Mouse (Mus musculus) heart, embryonic 10.5 days (tissue): ENCODE data around the gene Rpl12. TPM values are rescaled to one million over a fixed set of nuclear protein-coding genes. Genes with fewer than 3 reads are reported as not detected.

Experiments
- DNase-seq: peaks from one replicate; pipeline ENCODE4 v3.0.0-alpha.2; 2017; ENCODE audit warnings: low spot score
- H3K27ac ChIP-seq: fragments of 300-500 bp; sonication (generic); 2 replicates; pipeline ENCODE4 v1.5.1; 2016; ENCODE audit warnings: mild to moderate bottlenecking
- H3K27me3 ChIP-seq: fragments of 300-500 bp; sonication (generic); 2 replicates; pipeline ENCODE4 v1.6.1; 2016; ENCODE audit warnings: mild to moderate bottlenecking; ENCODE audit not compliant: poor library complexity, insufficient read depth, severe bottlenecking
- H3K36me3 ChIP-seq: fragments of 300-500 bp; sonication (generic); 2 replicates; pipeline ENCODE4 v1.6.1; 2016; ENCODE audit warnings: mild to moderate bottlenecking, moderate library complexity
- H3K4me1 ChIP-seq: fragments of 300-500 bp; sonication (generic); 2 replicates; pipeline ENCODE4 v1.6.1; 2016; ENCODE audit warnings: mild to moderate bottlenecking
- H3K4me3 ChIP-seq: fragments of 300-500 bp; sonication (generic); 2 replicates; pipeline ENCODE4 v1.5.1; 2016; ENCODE audit warnings: mild to moderate bottlenecking, moderate library complexity
- H3K9me3 ChIP-seq: fragments of 300-500 bp; sonication (generic); 2 replicates; pipeline ENCODE4 v1.6.1; 2016; ENCODE audit warnings: mild to moderate bottlenecking, moderate library complexity
- whole genome bisulfite sequencing: fragments of 180-500 bp; shearing (Covaris S2); methylation state at CpG from one replicate; pipeline ENCODE4 v1.1.7; 2016; 5-methylcytosine and 5-hydroxymethylcytosine counted together
- polyA plus RNA-seq: library from polyadenylated mRNA; unstranded; fragments of >200 nt; fragmentation: Nextera tagmentation; extraction: Ambion mirVana; gene quantifications from 2 replicates; pipeline ENCODE4 v1.2.1, GENCODE M21; 2016

The Rpl12 gene
- polyA plus RNA-seq, 1 experiment from 2014 or later: 170 TPM

- H3K27me3 ChIP-seq: no peaks in the 10 kb centered on the region
- WGBS: 88% methylated on average over 8 of the region's 8 CpGs
- no peak overlapping the region for H3K4me3 ChIP-seq
- no peak overlapping the region for H3K27ac ChIP-seq
- DNase-seq: no peak
- H3K36me3 ChIP-seq: peaks cover 52% of the 10 kb centered on the region
- no peaks in the 10 kb centered on the region for H3K9me3 ChIP-seq
- peaks cover 22% of the 10 kb centered on the region for H3K4me1 ChIP-seq
Measured at GRCm38 (mm10) chr2:32974216-32974615, 12.9 kb downstream of the Rpl12 start.

GRCm38 (mm10) chr2:32977114-32977513 is 15.8 kb downstream of the Rpl12 start:
- H3K27ac ChIP-seq: no peak overlapping the region
- peaks cover 52% of the 10 kb centered on the region for H3K36me3 ChIP-seq
- WGBS: 79% methylated on average over 5 of the region's 5 CpGs
- H3K27me3 ChIP-seq: no peaks in the 10 kb centered on the region
- DNase-seq: no peak
- H3K9me3 ChIP-seq: no peaks in the 10 kb centered on the region
- no peak overlapping the region for H3K4me3 ChIP-seq
- peaks cover 31% of the 10 kb centered on the region for H3K4me1 ChIP-seq

- DNase-seq: no peak
- Histone ChIP-seq H3K27ac (no peak overlapping the region), H3K27me3 (no peaks in the 10 kb centered on the region), H3K4me3 (no peak overlapping the region), H3K9me3 (no peaks in the 10 kb centered on the region), H3K4me1 (peaks cover 37% of the 10 kb centered on the region), H3K36me3 (peaks cover 39% of the 10 kb centered on the region)
- 55% methylated on average over 3 of the region's 3 CpGs for WGBS
Measured at GRCm38 (mm10) chr2:32978675-32979074, 17.3 kb downstream of the Rpl12 start.

DNA sequence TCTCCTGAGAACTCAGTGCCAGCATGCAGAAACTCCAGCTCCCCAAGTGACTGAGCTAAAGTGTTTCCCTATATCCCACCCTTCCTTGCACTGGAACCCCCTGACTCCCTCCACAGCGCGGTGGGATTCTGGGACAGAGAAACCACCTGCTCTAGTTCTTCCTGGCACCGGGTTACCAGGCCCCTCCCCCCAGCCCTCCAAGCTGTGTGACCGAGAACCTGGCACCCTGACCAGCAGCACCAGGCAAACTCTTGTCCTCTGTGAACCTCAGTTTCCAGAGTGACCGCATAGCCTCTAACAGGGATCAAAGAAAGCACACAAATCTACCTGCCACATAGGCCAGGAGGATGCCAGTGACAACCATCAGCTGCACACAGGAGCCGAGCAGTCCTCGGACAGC is 18.3 kb downstream of the Rpl12 start:
- Histone ChIP-seq H3K27me3 (no peaks in the 10 kb centered on the region), H3K4me1 (peaks cover 37% of the 10 kb centered on the region), H3K36me3 (peaks cover 29% of the 10 kb centered on the region), H3K27ac (no peak overlapping the region), H3K4me3 (no peak overlapping the region), H3K9me3 (no peaks in the 10 kb centered on the region)
- WGBS: 86% methylated on average over 7 of the region's 7 CpGs
- DNase-seq: no peak

GRCm38 (mm10) chr2:32981281-32981680 is 19.9 kb downstream of the Rpl12 start:
- 1% methylated on average over 23 of the region's 23 CpGs for WGBS
- Histone ChIP-seq H3K27me3 (no peaks in the 10 kb centered on the region), H3K36me3 (peaks cover 13% of the 10 kb centered on the region; the same call in 1 of the 2 replicates), H3K27ac (peak overlapping the region; percentile 92), H3K4me3 (peak overlapping the region; percentile 81), H3K4me1 (peaks cover 35% of the 10 kb centered on the region), H3K9me3 (no peaks in the 10 kb centered on the region)
- no peak for DNase-seq

- Histone ChIP-seq H3K27ac (peak within 1 kb of the TSS; percentile 92), H3K36me3 (peaks cover 9% of the 10 kb centered on the region; the same call in 1 of the 2 replicates), H3K4me3 (peak within 1 kb of the TSS; percentile 81), H3K27me3 (no peaks in the 10 kb centered on the region), H3K4me1 (peaks cover 30% of the 10 kb centered on the region), H3K9me3 (no peaks in the 10 kb centered on the region)
- DNase-seq: peak; percentile 98
- WGBS: 2% methylated on average over 50 of the region's 50 CpGs
Measured at GRCm38 (mm10) chr2:32981725-32982271, 20.4 kb downstream of the Rpl12 start, which contains the start of gene Slc2a8. Gene Slc2a8, minus strand, starts transcription at chr2:32982083.

GRCm38 (mm10) chr2:32982700-32983099 is 21.3 kb downstream of the Rpl12 start:
- H3K9me3 ChIP-seq: no peaks in the 10 kb centered on the region
- no peak overlapping the region for H3K27ac ChIP-seq
- DNase-seq: no peak
- H3K27me3 ChIP-seq: no peaks in the 10 kb centered on the region
- peak overlapping the region; percentile 81 for H3K4me3 ChIP-seq
- H3K4me1 ChIP-seq: peaks cover 29% of the 10 kb centered on the region
- WGBS: 5% methylated on average over 4 of the region's 4 CpGs
- H3K36me3 ChIP-seq: peaks cover 7% of the 10 kb centered on the region; the same call in 1 of the 2 replicates

DNA sequence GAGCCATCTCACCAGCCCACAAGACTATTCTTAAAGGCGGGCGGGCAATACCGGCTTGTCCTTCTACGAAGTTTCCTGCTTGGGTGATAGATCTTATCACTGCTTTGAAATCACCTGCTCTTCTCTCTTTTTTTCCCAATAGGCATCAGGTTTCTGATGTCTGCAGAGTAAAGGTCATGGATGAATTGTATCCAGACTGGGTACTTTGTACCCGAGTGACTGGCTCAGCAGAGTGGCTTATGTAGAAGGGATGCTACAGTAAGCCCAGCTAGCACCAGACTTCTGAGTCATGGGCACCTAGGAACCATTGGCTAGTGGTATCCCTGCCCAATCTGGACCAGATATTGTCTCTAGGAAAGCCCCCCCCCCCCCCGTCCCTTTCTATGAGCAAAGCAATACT is 22.3 kb downstream of the Rpl12 start:
- DNase-seq: no peak
- Histone ChIP-seq H3K27me3 (no peaks in the 10 kb centered on the region), H3K9me3 (no peaks in the 10 kb centered on the region), H3K36me3 (no peaks in the 10 kb centered on the region; the same call in 1 of the 2 replicates), H3K4me3 (no peak overlapping the region), H3K4me1 (peaks cover 23% of the 10 kb centered on the region), H3K27ac (no peak overlapping the region)
- 62% methylated on average over 6 of the region's 6 CpGs for WGBS

- 69% methylated on average over 8 of the region's 8 CpGs for WGBS
- Histone ChIP-seq H3K4me3 (no peak overlapping the region), H3K4me1 (peaks cover 20% of the 10 kb centered on the region), H3K36me3 (no peaks in the 10 kb centered on the region), H3K9me3 (no peaks in the 10 kb centered on the region), H3K27me3 (no peaks in the 10 kb centered on the region), H3K27ac (no peak overlapping the region)
- DNase-seq: no peak
Measured at GRCm38 (mm10) chr2:32985844-32986243, 24.5 kb downstream of the Rpl12 start.

- WGBS: 73% methylated on average over 3 of the region's 3 CpGs
- DNase-seq: no peak
- H3K27me3 ChIP-seq: no peaks in the 10 kb centered on the region
- no peaks in the 10 kb centered on the region for H3K36me3 ChIP-seq
- no peaks in the 10 kb centered on the region for H3K9me3 ChIP-seq
- H3K4me1 ChIP-seq: 0 out of 2 replicates have a peak, but pooled peaks cover 3% of the 10 kb centered on the region
- no peak overlapping the region for H3K27ac ChIP-seq
- no peak overlapping the region for H3K4me3 ChIP-seq
Measured at GRCm38 (mm10) chr2:32989376-32989775, 28.0 kb downstream of the Rpl12 start.

DNA sequence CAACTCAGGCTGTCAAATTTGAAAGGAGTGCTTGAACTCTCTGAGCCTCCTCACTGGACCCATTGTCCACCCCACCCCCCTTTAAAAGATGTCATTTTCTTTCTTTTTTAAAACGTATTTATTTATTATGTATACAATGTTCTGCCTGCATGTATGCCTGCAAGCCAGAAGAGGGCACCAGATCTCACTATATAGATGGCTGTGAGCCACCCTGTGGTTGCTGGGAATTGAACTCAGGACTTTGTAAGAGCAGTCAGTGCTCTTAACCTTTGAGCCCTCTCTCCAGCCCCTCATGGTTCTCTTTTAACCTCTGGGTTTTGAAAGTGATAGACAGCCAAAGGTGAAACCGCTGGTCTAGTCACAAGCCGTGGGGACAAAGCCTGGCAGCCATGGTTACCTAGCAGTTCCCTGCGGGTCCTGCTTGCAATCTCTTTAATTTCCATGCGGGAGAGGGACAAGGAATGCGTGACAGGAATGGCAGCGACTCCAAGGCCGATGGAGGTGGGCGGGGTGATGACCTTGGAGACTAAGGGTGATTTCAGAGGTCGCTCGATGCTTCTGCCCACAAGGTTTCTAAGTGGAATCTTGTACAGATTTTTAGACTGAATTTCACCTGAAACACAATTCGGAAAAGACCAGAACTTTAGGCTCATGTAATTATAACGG is 28.9 kb downstream of the Rpl12 start:
- H3K4me1 ChIP-seq: 0 out of 2 replicates have a peak, but pooled peaks cover 3% of the 10 kb centered on the region
- no peak for DNase-seq
- no peaks in the 10 kb centered on the region for H3K9me3 ChIP-seq
- H3K4me3 ChIP-seq: no peak overlapping the region
- no peaks in the 10 kb centered on the region for H3K27me3 ChIP-seq
- WGBS: 52% methylated on average over 13 of the region's 13 CpGs
- H3K27ac ChIP-seq: no peak overlapping the region
- H3K36me3 ChIP-seq: no peaks in the 10 kb centered on the region

- WGBS: 68% methylated on average over 6 of the region's 6 CpGs
- Histone ChIP-seq H3K9me3 (no peaks in the 10 kb centered on the region), H3K4me1 (0 out of 2 replicates have a peak, but pooled peaks cover 3% of the 10 kb centered on the region), H3K27ac (no peak overlapping the region), H3K27me3 (no peaks in the 10 kb centered on the region), H3K4me3 (no peak overlapping the region), H3K36me3 (no peaks in the 10 kb centered on the region)
- no peak for DNase-seq
Measured at GRCm38 (mm10) chr2:32992130-32992529, 30.8 kb downstream of the Rpl12 start.

DNA sequence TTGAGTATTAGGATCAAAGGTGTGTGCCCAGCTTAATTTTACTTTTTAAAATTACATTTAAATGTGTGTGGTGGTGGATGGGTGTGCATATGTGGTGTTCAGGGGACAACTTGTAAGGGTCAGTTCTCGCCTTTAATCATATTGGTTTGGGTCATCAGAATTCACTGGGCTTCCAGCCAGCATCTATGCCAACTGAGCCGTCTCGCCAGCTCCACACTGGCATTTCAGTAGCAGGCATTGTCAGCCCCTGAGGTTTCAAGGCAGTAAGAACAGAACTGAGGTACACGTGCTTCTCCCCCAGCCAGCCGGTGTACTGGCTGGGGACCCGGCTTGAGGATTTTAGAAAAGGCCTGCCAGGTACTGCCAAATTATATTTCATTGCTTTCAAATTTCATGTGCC is 35.7 kb downstream of the Rpl12 start:
- Histone ChIP-seq H3K27ac (no peak overlapping the region), H3K27me3 (no peaks in the 10 kb centered on the region), H3K36me3 (no peaks in the 10 kb centered on the region), H3K9me3 (no peaks in the 10 kb centered on the region), H3K4me3 (no peak overlapping the region), H3K4me1 (no peaks in the 10 kb centered on the region)
- 68% methylated on average over 6 of the region's 6 CpGs for WGBS
- no peak for DNase-seq
